Mouse (Mus musculus) stomach, postnatal 0 days (tissue): ENCODE measurements at regions not wholly inside any gene's neighbourhood (a gene's known extent, or its start where the extent isn't known, plus 50 kb on each side); places are given as distances from the start of the nearest gene placed in this dataset.

Source experiments
- ATAC-seq: fragments of 200-750 bp; cut with Nextera tagmentation; 2 replicates; pipeline ENCODE4 v1.8.0; 2017; ENCODE audit not compliant: low FRiP score, low TSS enrichment
- DNase-seq: peaks from one replicate; pipeline ENCODE4 v3.0.0-alpha.2; 2016; ENCODE audit warnings: low spot score
- H3K27ac ChIP-seq: fragments of 300-500 bp; sonication (generic); replicated peaks from 2 replicates; pipeline ENCODE4 v1.5.1; 2014; ENCODE audit warnings: mild to moderate bottlenecking, control low read depth
- H3K27me3 ChIP-seq: fragments of 300-500 bp; sonication (generic); 2 replicates; pipeline ENCODE4 v1.6.1; 2014; ENCODE audit warnings: low read length; ENCODE audit not compliant: control insufficient read depth, insufficient read depth
- H3K36me3 ChIP-seq: fragments of 300-500 bp; sonication (generic); 2 replicates; pipeline ENCODE4 v1.6.1; 2014; ENCODE audit warnings: low read length, mixed read lengths; ENCODE audit not compliant: control insufficient read depth, insufficient read depth
- H3K4me1 ChIP-seq: fragments of 300-500 bp; sonication (generic); replicated peaks from 2 replicates; pipeline ENCODE4 v1.6.1; 2014; ENCODE audit warnings: antibody characterized with exemption; ENCODE audit not compliant: control insufficient read depth, insufficient read depth
- H3K4me2 ChIP-seq: fragments of 300-500 bp; sonication (generic); replicated peaks from 2 replicates; pipeline ENCODE4 v1.6.1; 2014; ENCODE audit warnings: low read depth, mild to moderate bottlenecking, control low read depth, moderate library complexity
- H3K4me3 ChIP-seq: fragments of 300-500 bp; sonication (generic); 2 replicates; pipeline ENCODE4 v1.5.1; 2014; ENCODE audit warnings: low read depth, low read length, control low read depth
- H3K9ac ChIP-seq: fragments of 300-500 bp; sonication (generic); 2 replicates; pipeline ENCODE4 v1.6.1; 2014; ENCODE audit warnings: mild to moderate bottlenecking, low read length, control low read depth, mixed read lengths
- H3K9me3 ChIP-seq: fragments of 300-500 bp; sonication (generic); 2 replicates; pipeline ENCODE4 v1.6.1; 2016; ENCODE audit warnings: low read length; ENCODE audit not compliant: control insufficient read depth
- CTCF ChIP-seq: IDR thresholded peaks from 2 replicates; pipeline ENCODE4 v1.5.1; 2016; ENCODE audit warnings: antibody characterized with exemption, low read depth, mild to moderate bottlenecking, moderate library complexity
- EP300 ChIP-seq: optimal IDR thresholded peaks from 2 replicates; pipeline ENCODE3; 2016; ENCODE audit warnings: antibody characterized with exemption
- WGBS: fragments of 180-500 bp; shearing (Covaris S2); extraction: QIAGEN DNeasy Blood & Tissue Kit; methylation state at CpG from one replicate; pipeline ENCODE4 v1.1.7; 2014; 5-methylcytosine and 5-hydroxymethylcytosine counted together

DNA sequence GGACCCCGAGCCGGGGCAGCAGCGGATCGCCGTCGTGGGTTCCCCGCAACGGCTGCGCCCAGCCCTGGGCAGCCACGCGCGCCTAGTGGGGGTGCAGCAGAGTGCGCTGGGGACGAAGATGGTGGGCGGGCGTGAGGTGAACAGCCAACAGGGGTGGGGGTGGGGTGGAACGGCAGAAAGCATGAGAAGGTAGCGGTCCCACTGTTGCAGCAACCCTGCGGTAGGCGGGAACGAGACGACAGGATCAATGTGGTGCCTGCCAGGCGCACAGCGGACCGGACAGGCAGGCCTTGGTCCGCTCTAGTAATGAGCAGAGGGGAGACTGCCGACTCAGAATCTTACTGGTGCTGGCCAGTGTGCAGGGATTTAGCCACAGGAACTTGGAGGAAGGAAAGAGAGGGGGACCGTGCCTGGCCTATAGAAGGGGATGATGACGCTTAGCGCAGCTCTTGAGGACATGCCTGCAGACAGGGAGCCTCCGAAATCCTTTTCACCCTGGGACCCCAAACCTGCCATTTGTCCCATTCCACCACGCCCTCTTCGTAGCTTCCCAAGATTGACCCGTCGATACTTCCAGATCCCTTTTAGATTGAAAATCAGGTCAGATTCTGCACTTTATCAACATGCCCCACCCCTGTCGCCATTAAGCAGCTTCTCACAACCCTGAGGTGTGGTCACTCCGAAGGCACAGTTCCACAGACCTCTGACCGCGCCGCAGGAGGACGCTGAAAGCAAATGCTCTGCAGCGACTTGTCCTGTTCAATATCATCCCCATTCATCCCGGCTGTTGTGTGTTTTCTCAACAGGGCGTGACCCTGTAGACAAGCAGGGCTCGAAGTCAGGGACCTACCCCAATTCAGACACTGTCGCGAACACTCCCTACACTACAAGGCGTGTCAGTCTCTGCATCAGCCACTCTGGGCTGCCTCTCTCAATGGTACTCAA is 177.4 kb upstream of the Topaz1 start:
- 1% methylated on average over 48 of the region's 48 CpGs for WGBS
- peaks cover 37% of the 10 kb centered on the region for H3K27me3 ChIP-seq
- H3K4me3 ChIP-seq, result peak overlapping the region; percentile 27; the same call in 1 of the 2 replicates

DNA sequence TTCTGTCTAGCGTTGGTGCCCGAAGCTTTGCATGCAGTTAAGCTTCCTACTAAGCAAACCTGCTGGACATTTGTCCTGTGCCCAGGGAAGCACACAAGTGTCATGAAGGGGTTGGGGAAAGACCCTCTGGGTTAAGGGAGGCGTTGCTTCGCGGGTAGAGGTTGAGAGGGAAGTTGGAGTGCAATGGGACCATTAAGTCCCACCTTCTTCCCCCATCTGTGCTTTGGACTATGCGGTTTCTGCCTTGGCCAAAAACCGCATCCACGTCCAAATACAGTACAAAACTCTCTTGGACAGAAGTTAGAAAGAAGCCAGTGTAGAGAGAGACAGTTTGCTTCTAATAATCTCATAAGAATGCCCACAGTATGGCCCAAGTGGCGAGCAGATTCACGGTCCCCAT is 176.1 kb upstream of the Topaz1 start:
- H3K27me3 ChIP-seq, result peaks cover 37% of the 10 kb centered on the region
- no peak overlapping the region for H3K27ac ChIP-seq
- H3K36me3 ChIP-seq, result no peaks in the 10 kb centered on the region
- no peak overlapping the region for H3K9ac ChIP-seq
- no peak overlapping the region for H3K4me2 ChIP-seq
- TF ChIP-seq CTCF (no peak), EP300 (no peak)
- H3K4me1 ChIP-seq, result no peaks in the 10 kb centered on the region; the same call in 1 of the 2 replicates
- DNase-seq, result no peak
- H3K4me3 ChIP-seq, result no peak overlapping the region
- no peaks in the 10 kb centered on the region for H3K9me3 ChIP-seq
- ATAC-seq, result no peak
- 6% methylated on average over 10 of the region's 10 CpGs for WGBS

More for the DNA sequence above, 177.4 kb upstream of the Topaz1 start:
- peak overlapping the region; percentile 53 for H3K4me2 ChIP-seq
- no peak overlapping the region for H3K9ac ChIP-seq
- DNase-seq (peak; percentile 18), ATAC-seq (no peak)
- H3K4me1 ChIP-seq, result no peaks in the 10 kb centered on the region; the same call in 1 of the 2 replicates
- H3K9me3 ChIP-seq, result no peaks in the 10 kb centered on the region
- TF ChIP-seq CTCF, result no peak
- TF ChIP-seq EP300, result no peak
- no peak overlapping the region for H3K27ac ChIP-seq
- no peaks in the 10 kb centered on the region for H3K36me3 ChIP-seq

DNA sequence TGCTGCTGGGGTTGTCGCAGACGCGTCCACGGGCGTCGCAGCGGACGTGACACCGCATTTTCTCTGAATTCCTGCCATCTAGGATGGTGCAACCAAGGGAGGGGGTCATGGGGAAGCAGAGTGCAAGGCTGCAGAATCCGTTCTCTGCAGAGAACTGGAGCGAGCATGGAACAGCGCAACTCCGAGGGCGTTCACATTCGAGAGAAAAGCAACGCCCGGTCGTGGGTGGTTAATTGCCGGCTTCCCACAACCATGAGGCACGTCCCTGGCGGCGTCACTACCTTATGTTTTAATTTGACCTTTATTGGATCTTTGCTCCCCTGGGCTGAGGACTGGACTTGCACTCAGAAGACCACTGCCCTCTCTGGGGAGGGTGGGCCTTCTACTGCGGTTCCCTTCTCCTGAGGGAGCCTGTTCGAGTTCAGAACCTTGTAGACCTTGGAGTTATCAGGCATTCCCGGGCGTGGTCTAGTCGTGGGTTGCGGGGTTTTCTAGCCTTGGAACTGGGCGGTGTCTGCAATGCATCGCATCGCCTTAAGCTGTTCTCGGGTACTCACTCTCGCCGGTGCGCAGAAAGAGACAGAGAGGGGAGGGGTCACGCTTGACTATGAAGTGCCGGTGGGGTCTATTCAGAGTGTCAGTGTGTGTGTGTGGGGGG is 175.6 kb upstream of the Topaz1 start:
- peak; percentile 18 for DNase-seq
- no peak overlapping the region for H3K9ac ChIP-seq
- H3K9me3 ChIP-seq, result no peaks in the 10 kb centered on the region
- ATAC-seq, result no peak; the same call in none of the 2 replicates
- H3K4me1 ChIP-seq, result no peaks in the 10 kb centered on the region; the same call in 1 of the 2 replicates
- TF ChIP-seq EP300, result no peak
- TF ChIP-seq CTCF, result no peak
- peaks cover 37% of the 10 kb centered on the region for H3K27me3 ChIP-seq
- H3K4me3 ChIP-seq, result peak overlapping the region; percentile 46
- no peaks in the 10 kb centered on the region for H3K36me3 ChIP-seq
- under 1% methylated on average over 37 of the region's 37 CpGs for WGBS
- H3K4me2 ChIP-seq, result peak overlapping the region; percentile 78
- H3K27ac ChIP-seq, result no peak overlapping the region

DNA sequence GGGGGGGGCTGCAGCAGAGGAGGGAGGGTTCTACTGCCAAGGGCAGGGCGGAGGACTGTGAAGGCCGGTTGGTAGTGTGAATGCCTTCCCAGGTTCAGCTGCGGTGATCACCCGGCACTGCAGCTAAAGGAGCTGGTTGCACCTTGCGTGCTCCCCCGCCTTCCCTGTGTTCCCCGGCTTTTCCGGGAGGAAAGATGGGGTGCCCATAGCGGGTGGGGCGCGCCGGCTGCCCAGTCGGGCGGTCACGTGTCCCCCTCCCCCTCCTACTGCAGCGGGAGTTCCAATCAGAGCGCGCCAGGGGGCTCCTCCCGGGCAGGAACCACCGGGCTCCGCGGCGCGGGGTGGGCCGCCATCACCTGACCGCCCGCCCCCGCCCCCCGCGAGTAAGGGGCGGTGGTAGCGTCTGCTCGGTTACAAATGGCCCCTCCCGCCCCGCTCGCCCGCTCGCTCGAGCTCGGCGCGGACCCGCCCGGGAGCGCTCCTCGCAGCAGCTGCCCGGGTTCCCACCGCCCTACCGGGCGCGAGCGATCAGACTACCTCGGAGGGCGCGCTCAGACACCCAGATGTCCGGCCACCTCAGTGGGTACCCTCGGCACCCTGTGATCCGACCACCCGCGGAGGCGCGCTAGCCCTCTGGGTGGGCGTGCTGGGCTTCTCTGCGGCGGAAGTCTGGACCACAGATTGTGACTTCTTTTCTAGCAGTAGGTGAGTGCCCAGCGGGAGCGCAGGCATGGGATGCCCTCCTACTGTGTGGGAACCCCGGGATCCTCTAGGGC is 174.9 kb upstream of the Topaz1 start:
- Histone ChIP-seq H3K27ac (no peak overlapping the region), H3K4me2 (peak overlapping the region; percentile 78), H3K36me3 (no peaks in the 10 kb centered on the region), H3K27me3 (peaks cover 37% of the 10 kb centered on the region), H3K4me3 (peak overlapping the region; percentile 46), H3K4me1 (no peaks in the 10 kb centered on the region; the same call in 1 of the 2 replicates), H3K9ac (peak overlapping the region; percentile 38; the same call in 1 of the 2 replicates), H3K9me3 (no peaks in the 10 kb centered on the region)
- DNase-seq (peak; percentile 59), ATAC-seq (peak; percentile 81)
- WGBS, result under 1% methylated on average over 64 of the region's 68 CpGs
- no peak for TF ChIP-seq EP300

DNA sequence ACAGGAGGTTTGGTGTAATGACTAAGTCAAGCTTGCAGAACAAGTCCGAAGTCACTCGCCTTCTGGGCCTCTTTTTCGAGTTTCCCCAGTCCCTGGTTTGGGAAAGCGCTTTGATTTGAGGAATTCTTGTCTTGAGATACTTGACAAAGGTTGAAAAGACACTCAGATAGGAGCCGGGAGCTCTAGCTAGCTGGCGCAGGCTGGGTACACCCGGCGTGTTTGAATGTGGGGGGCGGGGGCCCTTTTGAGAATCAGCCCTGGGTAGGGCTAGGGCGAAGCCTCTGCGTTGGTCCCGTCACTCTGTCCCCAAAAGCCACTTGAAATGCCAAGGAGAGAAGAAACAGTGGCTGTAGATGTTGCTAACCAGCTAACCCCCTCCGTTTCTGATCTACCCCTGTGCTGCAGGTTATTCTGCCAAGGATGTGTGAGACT is 174.3 kb upstream of the Topaz1 start:
- Histone ChIP-seq H3K4me1 (no peaks in the 10 kb centered on the region; the same call in 1 of the 2 replicates), H3K36me3 (no peaks in the 10 kb centered on the region), H3K4me3 (peak overlapping the region; percentile 46), H3K4me2 (peak overlapping the region; percentile 78), H3K9me3 (no peaks in the 10 kb centered on the region), H3K27ac (no peak overlapping the region), H3K9ac (no peak overlapping the region), H3K27me3 (peaks cover 37% of the 10 kb centered on the region)
- TF ChIP-seq CTCF (no peak), EP300 (no peak)
- DNase-seq, result peak; percentile 13
- no peak for ATAC-seq
- WGBS, result 2% methylated on average over 13 of the region's 13 CpGs
